Mouse (Mus musculus) heart, embryonic 13.5 days (tissue): Measurements from ENCODE around the gene Cks1b. TPM values are rescaled to one million over a fixed set of nuclear protein-coding genes. Genes with fewer than 3 reads are reported as not detected.

Experiments
- ATAC-seq: fragments of 200-750 bp; cut with Nextera tagmentation; 2 replicates; pipeline ENCODE4 v1.8.0; 2017; ENCODE audit warnings: moderate TSS enrichment; ENCODE audit not compliant: insufficient number of reproducible peaks, low FRiP score, low TSS enrichment; ENCODE audit errors: extremely low read depth
- H3K27ac ChIP-seq: fragments of 300-500 bp; sonication (generic); replicated peaks from 2 replicates; pipeline ENCODE4 v1.5.1; 2015; ENCODE audit warnings: moderate library complexity, mild to moderate bottlenecking, inconsistent platforms
- H3K27me3 ChIP-seq: fragments of 300-500 bp; sonication (generic); replicated peaks from 2 replicates; pipeline ENCODE4 v1.6.1; 2015; ENCODE audit warnings: mild to moderate bottlenecking, inconsistent platforms
- H3K36me3 ChIP-seq: fragments of 300-500 bp; sonication (generic); 2 replicates; pipeline ENCODE4 v1.6.1; 2015; ENCODE audit warnings: mild to moderate bottlenecking, inconsistent platforms
- H3K4me1 ChIP-seq: fragments of 300-500 bp; sonication (generic); 2 replicates; pipeline ENCODE4 v1.6.1; 2015; ENCODE audit warnings: inconsistent platforms
- H3K4me2 ChIP-seq: fragments of 300-500 bp; sonication (generic); 2 replicates; pipeline ENCODE4 v1.6.1; 2015; ENCODE audit warnings: inconsistent platforms, mild to moderate bottlenecking, moderate library complexity
- H3K4me3 ChIP-seq: fragments of 300-500 bp; sonication (generic); 2 replicates; pipeline ENCODE4 v1.5.1; 2015; ENCODE audit warnings: moderate library complexity, mild to moderate bottlenecking, inconsistent platforms
- H3K9ac ChIP-seq: fragments of 300-500 bp; sonication (generic); 2 replicates; pipeline ENCODE4 v1.6.1; 2015; ENCODE audit warnings: inconsistent platforms, mild to moderate bottlenecking, moderate library complexity
- H3K9me3 ChIP-seq: fragments of 300-500 bp; sonication (generic); 2 replicates; pipeline ENCODE4 v1.6.1; 2016; ENCODE audit warnings: inconsistent platforms
- WGBS: fragments of 180-500 bp; shearing (Covaris S2); methylation state at CpG from one replicate; pipeline ENCODE4 v1.1.7; 2015; ENCODE audit warnings: mixed read lengths; 5-methylcytosine and 5-hydroxymethylcytosine counted together
- polyA plus RNA-seq: library from polyadenylated mRNA; unstranded; fragments of >200 nt; fragmentation: Nextera tagmentation; extraction: Ambion mirVana; gene quantifications from 2 replicates; pipeline ENCODE4 v1.2.1, GENCODE M21; 2015

Gene Cks1b
- polyA plus RNA-seq, 1 experiment from 2014 or later: 339 TPM

DNA sequence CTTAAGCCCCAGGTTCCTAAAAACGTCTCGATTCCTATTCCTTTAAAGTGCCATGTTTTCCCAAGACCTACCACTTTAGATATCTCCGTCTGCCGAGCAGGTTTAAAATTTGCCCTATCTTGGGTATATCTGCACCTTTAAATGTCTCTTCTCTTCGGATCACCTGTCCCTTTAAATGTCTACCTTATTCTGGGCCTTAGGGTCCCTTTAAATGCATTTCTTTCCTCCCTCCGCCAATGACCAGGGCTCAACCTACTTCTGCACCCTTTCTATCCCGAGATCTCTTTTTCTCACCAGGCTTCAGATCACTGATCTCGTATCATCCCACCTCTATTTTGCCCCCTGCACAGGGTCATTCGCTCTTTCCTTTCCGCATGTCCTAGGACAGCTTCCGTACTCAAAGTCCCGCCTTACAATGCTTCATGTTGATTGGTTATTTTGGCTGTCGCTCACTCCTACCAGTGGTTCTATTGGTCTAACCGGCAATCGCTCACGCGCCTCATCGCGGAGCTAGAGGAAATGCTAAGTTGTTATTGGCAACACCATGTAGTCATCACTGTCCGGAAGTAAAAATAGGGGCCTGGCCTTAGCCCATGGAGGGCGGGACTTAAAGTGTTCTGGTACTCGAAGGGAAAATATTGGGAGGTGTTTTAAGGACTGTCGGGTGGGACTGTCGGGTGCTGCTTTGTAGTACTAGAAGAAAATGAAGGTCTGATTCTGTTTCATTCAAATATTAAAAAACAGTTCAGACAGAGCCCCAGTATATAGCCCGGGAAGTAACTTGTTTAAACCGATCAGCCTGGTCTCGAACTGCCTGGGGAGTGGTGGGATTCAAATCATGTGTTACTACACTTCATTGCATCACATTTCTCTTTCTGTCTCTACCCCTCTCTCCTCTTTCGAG is 6.4 kb downstream of the Cks1b start, which contains the start of gene Flad1:
Gene Flad1, minus strand, starts transcription at position 381 of the 904 bp plus-strand sequence.
- H3K9me3 ChIP-seq: no peaks in the 10 kb centered on the region
- H3K4me2 ChIP-seq: peak within 1 kb of the TSS; percentile 87
- peak within 1 kb of the TSS; percentile 85 for H3K9ac ChIP-seq
- 6% methylated on average over 28 of the region's 28 CpGs for WGBS
- peak; percentile 98 for ATAC-seq
- H3K27me3 ChIP-seq: no peaks in the 10 kb centered on the region
- peak within 1 kb of the TSS; percentile 59 for H3K27ac ChIP-seq
- H3K4me1 ChIP-seq: peaks cover 16% of the 10 kb centered on the region
- H3K4me3 ChIP-seq: peak within 1 kb of the TSS; percentile 63
- H3K36me3 ChIP-seq: peaks cover 58% of the 10 kb centered on the region

DNA sequence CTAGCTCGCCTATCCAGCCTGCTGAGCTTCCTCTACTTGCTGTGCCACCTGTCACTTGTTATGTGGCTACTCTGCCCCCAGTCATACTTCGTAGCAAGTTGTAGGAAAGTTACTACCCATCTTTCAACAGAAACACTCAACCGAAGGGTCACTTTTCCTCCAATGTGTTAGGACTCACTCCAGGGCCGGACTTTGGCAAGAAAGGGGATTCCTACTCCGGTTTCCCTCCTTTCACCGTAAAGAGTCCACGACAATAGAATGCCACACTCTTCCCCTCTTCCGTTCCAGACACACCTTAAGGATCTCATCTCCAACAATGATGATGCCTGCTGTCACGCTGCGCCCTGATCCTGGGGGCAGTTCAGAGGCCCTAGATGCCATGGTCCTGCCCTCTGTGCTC is 7.3 kb downstream of the Cks1b start:
- peaks cover 56% of the 10 kb centered on the region for H3K36me3 ChIP-seq
- peak overlapping the region; percentile 87 for H3K4me2 ChIP-seq
- ATAC-seq: no peak
- peak overlapping the region; percentile 63 for H3K4me3 ChIP-seq
- no peaks in the 10 kb centered on the region for H3K27me3 ChIP-seq
- 79% methylated on average over 10 of the region's 10 CpGs for WGBS
- H3K27ac ChIP-seq: 0 out of 2 replicates have a peak overlapping the region, but pooled peaks have one; percentile 59
- H3K9ac ChIP-seq: peak overlapping the region; percentile 85
- H3K9me3 ChIP-seq: no peaks in the 10 kb centered on the region
- H3K4me1 ChIP-seq: peaks cover 10% of the 10 kb centered on the region

DNA sequence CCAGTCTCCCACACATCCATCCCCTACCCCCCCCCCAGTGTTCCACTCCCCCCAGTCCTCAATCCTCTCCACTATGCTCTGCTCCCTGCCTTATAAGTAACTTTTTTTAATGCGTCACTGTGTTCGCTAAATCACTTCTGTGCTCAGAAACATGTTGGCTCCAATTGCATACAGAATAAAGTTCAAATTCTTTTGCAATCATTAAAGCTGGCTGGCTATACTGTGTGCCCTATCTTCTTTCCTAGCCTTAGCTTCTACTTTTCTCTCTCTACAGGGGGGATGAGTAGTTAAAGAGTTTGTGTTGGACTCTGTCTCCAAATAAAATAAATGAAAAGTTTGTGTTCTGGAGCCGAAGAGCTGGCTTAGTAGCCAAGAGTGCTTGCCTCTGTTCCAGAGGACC is 8.5 kb downstream of the Cks1b start:
- peaks cover 56% of the 10 kb centered on the region for H3K36me3 ChIP-seq
- WGBS: 88% methylated on average over 3 of the region's 3 CpGs
- H3K27ac ChIP-seq: no peak overlapping the region

DNA sequence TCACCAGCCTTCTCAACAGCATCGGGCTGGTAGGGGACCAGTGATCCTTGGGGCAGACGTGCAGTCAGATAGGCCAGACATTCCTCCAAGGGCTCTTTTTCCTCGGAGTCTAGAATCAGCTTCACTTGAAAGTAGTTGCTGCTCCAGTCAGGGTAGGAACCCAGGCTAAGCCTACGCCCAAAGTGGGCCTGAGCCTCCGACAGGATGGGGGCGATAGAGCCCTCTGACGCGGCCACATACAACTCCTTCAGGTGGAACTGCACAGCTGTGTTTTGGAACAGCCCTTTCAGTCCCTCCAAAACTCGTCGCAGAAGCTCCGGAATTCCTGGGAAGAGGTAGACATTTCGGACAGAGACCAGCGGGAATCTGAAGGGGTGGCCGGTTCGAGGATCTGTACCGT is 9.7 kb downstream of the Cks1b start:
- Histone ChIP-seq H3K4me1 (peaks cover 10% of the 10 kb centered on the region), H3K4me3 (no peak overlapping the region), H3K9ac (no peak overlapping the region), H3K4me2 (no peak overlapping the region), H3K27me3 (no peaks in the 10 kb centered on the region), H3K9me3 (no peaks in the 10 kb centered on the region), H3K36me3 (peaks cover 57% of the 10 kb centered on the region), H3K27ac (no peak overlapping the region)
- WGBS: 48% methylated on average over 16 of the region's 16 CpGs
- no peak for ATAC-seq

More for the DNA sequence above, 8.5 kb downstream of the Cks1b start:
- no peaks in the 10 kb centered on the region for H3K27me3 ChIP-seq
- no peak overlapping the region for H3K4me3 ChIP-seq
- no peak for ATAC-seq
- H3K4me1 ChIP-seq: peaks cover 10% of the 10 kb centered on the region
- H3K9ac ChIP-seq: no peak overlapping the region
- H3K4me2 ChIP-seq: no peak overlapping the region
- H3K9me3 ChIP-seq: no peaks in the 10 kb centered on the region

DNA sequence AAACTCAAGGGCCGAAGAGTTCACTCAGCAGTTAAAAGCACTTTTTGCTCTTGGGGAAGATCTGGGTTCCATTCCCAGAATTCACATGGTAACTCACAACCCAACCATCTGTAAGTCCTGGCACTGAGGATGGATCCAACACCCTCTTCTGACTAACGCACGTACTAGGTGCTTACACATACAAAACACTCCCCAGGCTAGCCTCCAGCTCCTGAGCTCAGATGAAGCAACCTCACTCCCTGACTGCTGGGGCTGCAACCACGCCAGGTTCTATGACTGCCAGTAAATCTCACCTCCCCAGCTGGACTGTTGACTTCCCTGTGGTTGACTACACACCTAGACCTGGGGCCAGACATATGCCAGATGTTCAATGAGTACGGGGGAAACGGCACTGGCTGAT is 11.3 kb downstream of the Cks1b start:
- WGBS: 92% methylated on average over 6 of the region's 6 CpGs
- Histone ChIP-seq H3K4me2 (no peak overlapping the region), H3K27ac (no peak overlapping the region), H3K36me3 (peaks cover 67% of the 10 kb centered on the region), H3K9ac (no peak overlapping the region), H3K27me3 (no peaks in the 10 kb centered on the region), H3K9me3 (no peaks in the 10 kb centered on the region), H3K4me1 (peaks cover 10% of the 10 kb centered on the region), H3K4me3 (no peak overlapping the region)
- ATAC-seq: no peak

DNA sequence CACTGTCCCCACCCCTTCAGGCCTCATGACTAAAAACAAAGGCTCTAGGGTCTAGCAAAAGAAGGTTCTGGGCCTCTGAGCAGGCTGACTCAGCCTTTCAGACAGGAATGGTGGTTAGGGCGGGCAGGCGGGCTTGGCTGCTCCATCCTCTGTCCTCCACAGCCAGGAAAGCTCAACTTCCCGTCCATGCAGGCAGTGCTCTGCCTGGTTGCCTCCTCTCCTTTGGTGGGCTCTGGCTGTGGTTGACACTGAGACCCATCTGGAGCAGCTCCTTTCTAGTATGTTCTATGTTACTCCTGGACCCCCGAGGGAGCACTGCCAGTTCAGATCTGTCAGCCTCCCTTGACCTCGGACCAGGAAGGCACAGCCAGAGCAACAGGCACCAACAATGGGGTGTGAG is 15.5 kb downstream of the Cks1b start, which contains the start of gene Lenep:
Gene Lenep, minus strand, starts transcription at position 101 of the 400 bp plus-strand sequence.
- WGBS: 84% methylated on average over 5 of the region's 5 CpGs
- Histone ChIP-seq H3K4me2 (no peak within 1 kb of the TSS), H3K9ac (no peak within 1 kb of the TSS), H3K36me3 (peaks cover 79% of the 10 kb centered on the region), H3K9me3 (no peaks in the 10 kb centered on the region), H3K27me3 (no peaks in the 10 kb centered on the region), H3K4me1 (no peaks in the 10 kb centered on the region), H3K27ac (no peak within 1 kb of the TSS), H3K4me3 (no peak within 1 kb of the TSS)
- no peak for ATAC-seq

DNA sequence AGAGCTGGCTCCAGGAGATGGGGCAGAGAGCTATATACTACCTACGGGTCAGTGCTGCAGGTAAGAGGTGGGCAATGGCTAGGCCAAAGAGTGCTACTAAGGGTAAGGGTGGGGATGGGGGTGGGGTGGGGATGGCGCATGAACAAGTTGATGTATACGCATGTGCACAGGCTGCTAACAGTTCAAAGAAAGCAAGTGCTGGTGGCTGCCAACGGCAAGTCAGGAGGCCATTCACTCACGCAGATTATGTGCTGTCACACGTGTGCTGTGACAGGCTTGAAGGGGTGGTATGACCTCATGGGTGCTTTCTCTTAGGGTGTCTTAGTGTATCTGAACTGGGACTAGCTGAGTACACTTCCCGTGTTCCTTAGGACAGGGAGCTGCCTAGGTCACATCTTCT is 16.9 kb downstream of the Cks1b start:
- H3K27ac ChIP-seq: no peak overlapping the region
- H3K9ac ChIP-seq: no peak overlapping the region
- H3K27me3 ChIP-seq: no peaks in the 10 kb centered on the region
- 85% methylated on average over 7 of the region's 7 CpGs for WGBS
- H3K36me3 ChIP-seq: peaks cover 69% of the 10 kb centered on the region
- H3K4me1 ChIP-seq: peaks cover 7% of the 10 kb centered on the region
- H3K4me2 ChIP-seq: no peak overlapping the region
- no peak overlapping the region for H3K4me3 ChIP-seq
- H3K9me3 ChIP-seq: no peaks in the 10 kb centered on the region
- ATAC-seq: no peak

DNA sequence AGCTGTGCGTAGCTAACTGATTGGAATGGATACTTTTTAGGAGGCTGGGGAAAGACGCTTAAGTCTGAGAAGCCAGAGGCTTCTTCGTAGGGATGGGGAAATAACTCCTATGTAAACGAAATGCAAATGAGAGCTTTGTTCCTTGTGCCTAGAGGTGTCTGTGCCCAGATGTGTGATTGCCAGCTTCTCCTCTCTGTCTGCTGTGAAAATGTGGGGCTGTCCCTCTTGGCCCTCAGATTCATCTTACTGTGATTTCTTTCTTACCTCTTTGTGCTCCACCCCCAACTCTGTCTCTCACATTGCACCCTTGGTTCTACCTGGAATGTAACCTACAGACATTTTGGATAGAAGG is 21.6 kb downstream of the Cks1b start:
- Histone ChIP-seq H3K4me1 (peaks cover 21% of the 10 kb centered on the region), H3K27me3 (no peaks in the 10 kb centered on the region), H3K4me2 (peak overlapping the region; percentile 97), H3K4me3 (peak overlapping the region; percentile 76), H3K9me3 (no peaks in the 10 kb centered on the region), H3K27ac (peak overlapping the region; percentile 97), H3K9ac (peak overlapping the region; percentile 87), H3K36me3 (peaks cover 23% of the 10 kb centered on the region)
- 1% methylated on average over 4 of the region's 4 CpGs for WGBS
- ATAC-seq: no peak

DNA sequence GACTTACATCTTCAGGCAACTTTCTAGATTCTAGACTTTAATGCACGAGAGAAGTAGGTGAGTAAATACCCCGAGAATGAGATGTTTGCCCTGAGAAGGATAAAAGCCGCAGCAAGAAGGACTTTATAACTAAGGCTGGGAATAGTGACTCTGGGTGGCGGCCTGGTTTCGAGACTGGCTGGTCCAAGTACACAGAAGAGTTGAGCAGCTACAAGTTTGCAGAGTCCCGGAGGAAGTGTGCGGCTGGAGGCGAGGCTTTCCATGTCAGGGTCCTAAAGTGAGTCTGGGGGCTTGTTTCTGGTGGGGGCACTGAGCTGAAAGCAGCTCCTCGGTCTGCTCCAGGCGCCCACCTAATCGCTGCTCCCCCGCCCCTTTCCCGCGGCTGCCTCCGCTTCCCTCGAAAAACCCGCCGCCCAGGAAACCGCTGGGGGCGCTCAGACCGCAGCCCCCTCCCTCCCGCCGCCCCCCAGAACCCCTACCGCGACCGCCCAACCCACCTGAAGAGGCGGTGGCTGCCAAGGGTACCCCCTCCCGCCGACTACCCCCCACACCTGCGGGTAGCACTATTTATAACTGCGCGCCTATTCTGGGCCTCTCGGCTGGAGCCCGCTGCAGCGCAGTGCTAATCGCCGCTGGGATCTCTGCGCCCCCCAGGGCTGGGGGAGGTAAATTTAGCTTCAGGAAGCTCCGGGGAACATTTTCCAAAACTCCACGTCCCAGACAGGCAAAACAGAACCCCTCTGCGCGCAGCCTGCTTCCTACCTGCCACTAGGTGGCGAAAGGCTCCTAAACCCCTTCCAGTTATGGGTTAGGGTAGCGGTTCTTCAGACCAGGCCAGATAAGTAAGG is 22.2 kb downstream of the Cks1b start:
- under 1% methylated on average over 37 of the region's 44 CpGs for WGBS

DNA sequence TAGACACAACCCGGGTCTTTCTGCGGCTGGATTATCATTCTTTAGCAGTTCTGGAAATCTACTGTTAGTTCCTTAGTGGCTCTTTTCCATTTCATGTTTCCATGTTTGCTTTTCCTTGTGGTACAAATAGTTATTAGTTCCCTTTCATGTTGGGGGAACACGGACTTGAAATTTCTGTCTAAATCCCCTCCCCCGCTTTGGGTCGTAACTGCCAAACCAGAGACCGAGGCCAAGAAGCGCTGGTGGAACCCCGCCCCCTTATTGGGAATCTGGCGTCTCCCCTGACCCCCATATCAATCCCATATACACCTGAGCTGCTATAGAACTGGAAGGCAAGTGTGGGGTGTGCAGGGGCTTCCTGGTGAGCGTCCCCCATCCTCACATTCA is 22.8 kb downstream of the Cks1b start:
- peak overlapping the region; percentile 97 for H3K4me2 ChIP-seq
- 3% methylated on average over 10 of the region's 10 CpGs for WGBS
- no peaks in the 10 kb centered on the region for H3K9me3 ChIP-seq
- H3K27ac ChIP-seq: peak overlapping the region; percentile 97
- peaks cover 33% of the 10 kb centered on the region for H3K4me1 ChIP-seq
- no peak for ATAC-seq
- no peaks in the 10 kb centered on the region for H3K27me3 ChIP-seq
- peak overlapping the region; percentile 76 for H3K4me3 ChIP-seq
- H3K9ac ChIP-seq: peak overlapping the region; percentile 87
- peaks cover 12% of the 10 kb centered on the region for H3K36me3 ChIP-seq

More for the DNA sequence above, 22.2 kb downstream of the Cks1b start:
- ATAC-seq: no peak
- H3K9ac ChIP-seq: peak overlapping the region; percentile 87
- H3K27me3 ChIP-seq: no peaks in the 10 kb centered on the region
- peak overlapping the region; percentile 97 for H3K4me2 ChIP-seq
- H3K27ac ChIP-seq: peak overlapping the region; percentile 97
- no peaks in the 10 kb centered on the region for H3K9me3 ChIP-seq
- peak overlapping the region; percentile 76 for H3K4me3 ChIP-seq
- H3K36me3 ChIP-seq: peaks cover 17% of the 10 kb centered on the region
- peaks cover 27% of the 10 kb centered on the region for H3K4me1 ChIP-seq

DNA sequence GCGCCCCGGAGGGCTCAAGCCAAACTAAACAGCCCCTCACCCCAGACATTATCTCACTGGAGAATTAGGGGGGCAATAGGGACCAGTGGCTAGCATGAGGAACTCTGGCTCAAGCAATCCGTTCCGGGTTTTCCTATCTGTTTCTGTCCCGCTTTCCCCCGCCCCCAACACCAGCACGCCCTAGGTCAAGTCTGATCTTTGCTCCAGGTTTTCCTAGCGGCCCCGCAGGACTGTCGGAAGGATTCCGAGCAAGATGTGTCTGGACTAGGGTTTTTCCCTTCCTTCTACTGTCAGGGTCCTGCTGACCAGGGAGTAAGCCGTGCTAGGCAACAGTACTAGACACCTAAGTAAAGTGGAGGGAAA is 23.3 kb downstream of the Cks1b start:
- Histone ChIP-seq H3K27me3 (no peaks in the 10 kb centered on the region), H3K4me2 (peak overlapping the region; percentile 97), H3K4me3 (peak overlapping the region; percentile 76), H3K36me3 (peaks cover 7% of the 10 kb centered on the region), H3K9ac (peak overlapping the region; percentile 87), H3K4me1 (peaks cover 38% of the 10 kb centered on the region), H3K27ac (peak overlapping the region; percentile 97), H3K9me3 (no peaks in the 10 kb centered on the region)
- peak; percentile 5; the same call in 1 of the 2 replicates for ATAC-seq
- 1% methylated on average over 12 of the region's 12 CpGs for WGBS
